Mouse (Mus musculus) induced T-regulatory cell, adult 2 months (primary cell): ENCODE measurements around the gene Nbea.

Experiments used
- DNase-seq: peaks from one replicate; pipeline ENCODE4 v3.0.0-alpha.2; 2012; ENCODE audit warnings: low read depth

Nbea gene

DNA sequence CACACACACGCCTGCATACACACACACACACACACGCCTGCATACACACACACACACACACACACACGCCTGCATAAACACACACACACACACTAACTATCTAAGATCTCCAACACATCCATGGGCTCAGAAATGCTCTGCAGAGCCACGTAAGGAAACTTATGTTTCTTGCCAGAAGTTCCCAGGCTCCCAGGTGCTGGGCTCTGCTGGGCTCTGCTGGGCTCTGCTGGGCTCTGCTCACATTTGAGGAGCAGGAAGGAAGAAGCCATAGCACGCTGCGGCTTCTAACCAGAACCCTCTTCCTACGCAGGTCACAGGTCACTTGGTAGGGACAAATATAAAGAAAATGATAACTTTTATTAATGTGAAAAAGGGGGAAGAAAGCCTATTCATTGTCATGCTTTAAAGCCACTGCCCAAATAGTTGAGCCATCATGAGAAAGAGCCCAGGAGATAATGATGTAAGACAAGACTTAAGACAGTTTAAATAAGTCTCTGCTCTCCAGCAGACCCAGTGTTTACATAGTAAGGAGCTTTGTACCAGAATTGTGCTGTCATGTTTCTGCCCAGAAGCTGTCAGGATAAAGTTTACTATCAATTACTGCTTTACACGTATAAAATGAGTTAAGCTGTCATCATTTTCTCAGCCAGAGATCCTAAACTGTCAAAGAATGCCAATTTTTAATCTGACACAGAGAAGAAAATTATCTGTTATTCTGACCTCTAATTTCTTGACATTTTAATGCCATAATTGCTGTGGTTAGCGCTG, 521.6 kb downstream of the Nbea start:
- DNase-seq, result peak; percentile 29

DNA sequence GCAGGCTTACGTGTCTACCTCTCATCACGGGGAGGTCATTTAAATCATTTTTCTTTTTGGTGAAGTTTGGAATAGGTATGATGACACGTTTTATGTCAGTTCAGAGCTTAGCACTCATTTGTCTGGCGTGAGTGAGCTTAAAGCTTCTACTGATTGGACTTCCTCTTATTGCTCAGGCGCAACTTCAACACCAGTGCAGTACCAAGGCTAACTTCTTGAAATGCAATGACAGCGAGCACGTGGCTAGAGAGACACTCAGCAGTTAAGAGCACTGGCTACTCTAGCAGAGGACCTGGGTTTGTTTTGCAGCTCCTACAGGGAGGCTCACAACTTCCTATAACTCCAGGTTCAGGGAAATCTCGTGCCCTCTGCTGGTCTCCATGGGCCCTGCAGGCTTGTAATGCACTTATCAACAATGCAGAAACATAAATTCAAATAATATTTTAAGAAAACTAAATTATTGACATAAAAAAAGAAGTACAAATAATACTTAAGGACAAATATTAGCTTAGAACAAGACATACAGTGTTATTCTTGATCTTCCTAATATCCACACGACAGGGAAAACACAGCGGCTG, 523.2 kb downstream of the Nbea start:
- DNase-seq, result peak; percentile 3

DNA sequence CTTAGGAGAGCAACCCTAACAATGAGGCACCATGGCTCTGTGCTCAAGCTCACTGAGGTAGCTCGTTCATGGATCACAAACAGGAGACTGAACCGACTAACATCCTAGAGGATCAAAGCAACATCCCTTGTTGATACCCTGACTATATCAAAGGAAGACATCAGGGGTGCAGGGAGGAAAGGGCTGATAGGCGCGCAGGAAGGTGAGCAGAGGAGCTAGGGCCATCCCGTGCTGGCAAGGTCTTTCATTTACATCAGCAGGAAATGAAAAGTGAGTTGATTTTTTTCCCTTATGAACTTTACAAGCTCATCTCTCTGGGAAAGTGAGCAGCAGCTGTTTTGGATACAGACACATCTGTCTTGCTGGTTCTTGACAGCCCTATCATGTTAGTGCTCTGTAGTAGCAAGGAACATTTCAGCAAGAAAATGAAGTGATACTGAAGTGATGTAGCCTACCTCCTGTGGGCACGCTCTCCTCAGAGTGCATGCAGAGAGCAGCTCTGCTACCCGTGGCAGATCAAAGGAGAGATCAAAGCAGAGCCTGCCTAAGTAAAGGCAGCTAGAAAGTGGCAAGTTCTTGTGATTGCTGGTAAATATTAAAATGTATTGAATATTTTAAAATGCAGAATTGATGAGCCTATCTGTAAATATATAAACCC, 523.8 kb downstream of the Nbea start:
- peak; percentile 4 for DNase-seq

DNA sequence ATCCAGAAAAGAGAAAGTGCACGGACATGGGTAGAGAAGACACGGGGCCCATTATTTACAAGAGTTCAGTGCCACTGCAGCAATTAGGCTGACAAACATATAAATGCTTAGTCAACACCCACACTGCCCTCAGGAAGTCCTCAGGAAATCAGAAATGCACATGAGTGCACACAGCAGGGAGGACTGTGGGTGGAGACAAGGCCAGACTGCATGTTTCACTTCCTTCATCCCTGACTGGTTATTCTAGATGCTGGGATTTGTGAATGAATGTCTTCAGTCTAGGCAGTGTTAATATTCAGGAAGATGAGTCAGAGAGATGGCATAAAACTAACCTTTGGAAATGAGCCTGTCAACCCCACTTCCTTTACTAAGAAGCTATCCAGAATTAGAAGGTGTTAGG, 531.2 kb downstream of the Nbea start:
- DNase-seq, result no peak

DNA sequence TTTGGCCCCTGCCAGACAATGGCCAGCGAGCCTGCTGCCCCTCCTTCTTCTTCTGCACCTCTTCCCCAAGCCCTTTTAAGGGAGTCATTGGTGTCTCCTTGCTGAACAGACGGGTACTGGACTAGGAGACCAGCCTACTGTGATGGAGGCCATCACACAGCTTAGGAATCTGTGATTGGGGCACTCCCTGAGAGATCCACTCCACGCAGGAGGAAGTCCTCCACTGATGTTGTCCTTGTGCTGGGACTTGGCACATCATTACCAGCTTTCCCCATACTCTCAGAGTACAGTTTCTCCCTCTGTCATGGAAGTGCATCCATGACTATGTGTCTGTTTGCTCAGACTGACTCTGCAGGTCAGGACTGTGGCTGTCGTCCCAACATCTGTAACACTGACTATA, 531.6 kb downstream of the Nbea start:
- DNase-seq, result no peak

DNA sequence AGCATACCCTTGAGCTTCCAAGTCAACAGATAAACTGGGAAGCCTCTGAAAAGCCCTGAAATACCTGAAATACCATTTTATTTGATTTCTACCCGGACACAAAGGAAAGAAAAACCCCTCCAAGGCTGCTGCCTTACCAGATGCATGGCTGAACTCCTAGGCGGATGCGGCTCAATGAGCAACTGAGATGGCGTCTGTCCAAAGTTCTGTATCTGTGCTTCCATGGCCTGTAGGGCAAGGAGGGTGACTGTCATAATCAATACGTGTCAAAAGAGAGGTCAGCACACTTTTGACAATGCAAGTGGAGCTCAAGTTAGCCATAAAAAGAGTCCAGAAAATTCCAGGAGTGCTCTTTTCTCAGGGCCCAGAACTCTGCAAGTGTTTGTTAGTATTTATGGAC, 534.0 kb downstream of the Nbea start:
- DNase-seq, result no peak

DNA sequence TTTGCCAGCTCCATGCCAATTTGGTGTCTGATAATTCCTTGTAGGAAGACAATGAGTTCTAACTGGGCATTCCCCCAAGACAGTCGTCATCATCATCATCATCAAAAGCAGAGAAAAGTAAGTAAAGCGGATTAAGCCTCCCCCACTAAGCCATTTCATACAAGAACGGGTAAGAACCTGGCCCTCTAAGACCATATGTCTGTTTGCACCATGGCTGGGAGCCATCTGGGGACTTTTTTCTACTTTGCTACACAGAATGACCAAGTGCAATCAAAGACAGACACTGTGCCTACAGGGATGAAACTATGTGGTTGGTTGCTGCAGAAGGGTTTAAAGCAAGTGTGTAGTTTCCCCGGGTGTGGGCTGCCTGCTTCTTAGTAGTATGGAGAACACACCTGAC, 535.2 kb downstream of the Nbea start:
- DNase-seq, result no peak

DNA sequence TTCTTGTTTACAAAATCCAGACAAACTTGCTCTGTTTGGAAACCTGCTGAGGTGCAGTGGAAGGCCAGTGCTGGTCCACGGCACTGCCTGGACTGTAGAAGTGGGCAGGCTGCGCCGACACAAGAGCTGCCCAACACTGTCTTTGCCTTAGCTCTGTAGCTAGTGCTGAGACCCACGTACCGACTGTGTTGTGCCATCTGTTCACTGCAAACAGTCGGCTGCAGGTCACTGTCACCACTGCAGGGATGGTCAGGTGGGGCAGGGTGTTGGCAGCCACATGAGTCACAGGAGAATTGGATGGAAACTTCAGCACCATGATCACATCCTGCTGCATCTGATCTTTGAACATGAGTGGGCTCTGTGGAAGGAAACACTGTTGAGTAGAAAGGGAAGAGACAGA, 536.3 kb downstream of the Nbea start:
- DNase-seq, result no peak

DNA sequence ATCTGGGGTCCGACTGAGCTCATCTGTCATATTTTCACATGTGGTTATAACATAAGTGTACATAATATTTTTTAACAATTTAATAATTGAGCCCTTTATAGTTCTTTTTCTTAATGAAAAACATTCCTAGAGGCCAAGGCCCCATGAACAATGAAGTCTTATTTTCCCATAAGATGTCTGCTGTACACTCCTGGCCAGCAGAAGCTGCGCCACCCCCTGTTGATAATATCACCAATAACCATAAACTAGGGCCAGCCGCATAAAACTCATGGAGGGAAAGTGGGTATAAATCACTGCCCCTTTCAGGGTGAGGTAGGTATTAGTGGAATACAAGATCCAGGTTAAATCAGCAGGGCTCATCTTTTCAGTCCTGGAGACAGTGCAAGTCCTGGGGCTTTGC, 537.1 kb downstream of the Nbea start:
- DNase-seq, result no peak

DNA sequence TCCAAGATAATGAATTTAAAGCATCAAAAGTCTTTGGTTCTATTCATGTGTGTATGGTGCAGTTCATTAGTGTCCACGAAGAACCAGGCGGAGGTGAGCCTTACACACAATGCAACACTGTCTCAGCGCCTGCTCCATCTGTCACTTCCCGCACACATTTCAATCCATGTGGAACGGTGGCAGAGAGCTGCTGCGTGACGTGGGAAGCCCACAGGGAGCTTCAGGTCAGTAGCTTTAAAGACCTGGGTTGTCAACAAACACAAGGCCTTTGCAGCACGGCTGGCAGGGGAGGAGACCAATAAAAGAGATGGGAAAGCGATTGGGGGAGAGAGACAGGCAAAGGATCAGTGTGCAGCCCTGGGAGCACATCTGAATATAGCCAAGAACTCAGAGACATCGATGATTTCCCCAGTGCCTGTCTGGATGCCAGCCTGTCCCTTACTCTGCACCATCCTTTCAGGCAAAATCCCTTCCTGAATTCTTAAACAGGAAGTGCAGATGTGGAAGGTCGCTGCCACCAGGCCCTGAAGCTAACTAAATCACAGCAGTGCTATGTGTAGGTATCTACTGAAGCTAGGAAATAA, 539.4 kb downstream of the Nbea start:
- DNase-seq, result no peak

DNA sequence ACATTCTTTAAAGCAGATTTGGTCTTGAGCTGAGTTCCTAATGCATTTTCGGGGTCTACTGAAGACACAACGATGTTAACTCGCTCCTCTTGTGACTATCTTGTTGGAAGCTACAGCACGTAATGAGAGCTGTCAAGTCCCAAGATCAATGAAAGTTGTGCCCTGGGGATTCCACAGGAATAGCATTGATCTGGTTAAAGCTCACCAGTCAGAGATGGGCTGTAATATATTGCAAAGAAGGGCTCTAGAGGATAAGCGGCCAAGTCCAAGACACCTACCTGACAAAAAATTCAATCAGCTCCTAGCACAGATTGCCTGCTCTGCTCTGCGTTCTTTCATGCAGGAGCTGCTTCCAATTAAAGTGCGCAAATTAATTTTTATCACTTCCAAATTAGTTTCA, 545.8 kb downstream of the Nbea start:
- no peak for DNase-seq

DNA sequence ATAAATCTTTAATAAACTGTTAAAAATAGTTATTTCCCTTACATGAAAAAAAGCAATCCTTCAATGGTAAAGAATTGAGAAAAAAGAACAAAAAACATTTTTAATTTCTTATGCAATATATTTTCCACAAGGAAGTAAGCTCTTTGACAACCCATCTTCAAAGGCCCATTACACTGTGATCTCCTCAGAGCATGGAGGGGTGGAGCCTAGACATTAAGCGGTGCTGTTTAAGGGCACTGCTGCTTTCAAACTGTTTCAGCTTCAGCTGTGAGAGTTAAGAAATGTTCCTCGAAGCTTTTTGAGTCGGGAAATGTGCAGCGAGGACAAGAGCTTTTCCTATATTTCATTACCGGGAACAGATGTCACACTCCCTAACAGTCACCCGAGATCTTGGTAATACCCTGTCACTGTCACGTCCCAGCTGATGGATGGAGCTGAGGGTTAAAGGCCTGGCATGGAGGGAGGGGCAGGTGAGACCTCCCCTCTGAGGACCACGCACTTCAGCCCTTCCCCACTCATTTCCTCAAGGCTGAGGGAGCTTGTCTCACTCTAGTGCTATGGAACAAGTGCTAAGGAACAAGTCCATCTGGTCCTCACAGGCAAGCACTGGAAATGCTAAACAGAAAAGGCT, 547.8 kb downstream of the Nbea start:
- DNase-seq, result no peak

DNA sequence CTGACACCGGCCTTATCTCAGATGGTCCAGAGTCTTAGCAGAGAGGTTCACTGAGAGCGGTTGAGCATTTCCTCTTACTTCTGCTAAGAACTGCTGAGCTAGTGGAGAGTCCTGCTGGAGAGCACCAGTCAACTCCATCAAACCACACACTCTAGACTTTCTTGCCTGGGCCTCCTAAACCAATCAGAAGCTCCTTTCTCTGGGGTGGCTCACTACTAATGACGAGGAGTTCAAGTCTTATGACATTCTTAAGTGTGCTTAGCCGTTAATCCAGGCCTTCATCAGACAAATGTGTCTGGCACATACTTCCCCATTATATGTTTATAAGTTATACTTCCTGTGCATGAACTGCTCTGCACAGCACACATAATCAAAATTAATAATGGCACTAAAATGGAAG, 556.4 kb downstream of the Nbea start:
- DNase-seq, result no peak

DNA sequence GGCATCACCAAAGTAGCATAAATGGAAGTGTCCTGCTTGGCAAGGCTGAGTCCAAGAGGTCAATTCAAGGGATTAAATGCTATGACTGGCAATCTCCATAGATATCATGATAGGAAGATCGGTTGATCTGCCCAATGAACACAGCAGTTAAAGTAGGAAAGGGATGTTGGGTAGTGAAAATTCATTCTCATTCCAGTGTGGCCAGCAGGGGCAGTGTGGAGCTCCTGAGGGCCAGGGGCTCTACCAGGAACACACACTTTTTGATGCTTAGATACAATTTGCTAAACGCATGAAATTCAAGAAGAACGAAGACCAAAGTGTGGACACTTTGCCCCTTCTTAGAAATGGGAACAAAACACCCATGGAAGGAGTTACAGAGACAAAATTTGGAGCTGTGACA, 561.5 kb downstream of the Nbea start:
- peak; percentile 6 for DNase-seq

DNA sequence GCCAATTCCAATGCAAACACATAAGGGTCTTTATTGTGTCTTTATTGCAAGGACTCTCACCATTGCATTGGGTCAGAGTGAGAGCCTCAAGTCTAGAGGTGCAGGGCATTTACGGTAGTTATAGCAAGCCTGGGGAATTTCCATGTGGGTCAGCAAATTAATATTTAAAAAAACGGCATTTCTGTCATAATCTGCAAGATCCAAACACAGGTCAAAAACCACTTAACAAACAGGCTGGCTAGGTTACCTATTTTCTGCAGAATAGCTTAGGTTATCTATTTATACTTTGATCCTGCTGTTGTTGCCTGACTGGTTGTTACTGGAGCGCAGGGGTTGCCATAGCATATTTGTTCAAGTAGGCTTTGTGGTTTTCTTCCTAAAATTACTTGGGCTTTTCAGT, 565.1 kb downstream of the Nbea start:
- no peak for DNase-seq

DNA sequence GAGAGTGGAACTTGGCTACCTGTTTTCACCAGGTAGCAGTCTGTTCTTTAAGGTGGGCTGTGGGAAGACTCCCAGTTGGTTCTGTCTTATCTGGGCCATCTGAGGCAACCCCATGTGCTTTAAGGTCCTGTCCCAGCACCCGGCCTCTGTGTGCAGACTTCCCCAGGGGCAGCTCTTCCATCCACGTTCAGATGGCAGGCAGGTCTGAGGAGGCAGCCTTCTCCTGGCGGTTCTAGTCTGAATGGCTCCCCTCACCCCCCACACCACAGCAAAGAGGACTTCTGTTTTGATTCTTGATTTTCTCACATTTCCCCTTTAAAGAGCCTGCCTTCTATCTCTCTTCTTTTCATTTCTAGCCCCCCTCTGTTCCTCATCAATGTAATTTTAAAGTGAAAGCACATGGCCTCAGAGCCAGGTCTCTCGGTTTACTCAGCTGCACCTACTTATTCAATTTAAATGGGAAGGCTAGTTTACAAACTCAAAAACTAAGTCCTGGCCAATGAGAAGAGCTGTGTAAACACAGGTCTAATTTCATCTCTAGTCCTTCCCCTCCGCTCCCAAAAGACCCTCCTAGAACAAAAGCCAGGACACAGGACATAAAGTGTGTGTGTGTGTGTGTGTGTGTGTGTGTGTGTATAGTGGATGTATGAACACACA, 570.9 kb downstream of the Nbea start:
- no peak for DNase-seq

DNA sequence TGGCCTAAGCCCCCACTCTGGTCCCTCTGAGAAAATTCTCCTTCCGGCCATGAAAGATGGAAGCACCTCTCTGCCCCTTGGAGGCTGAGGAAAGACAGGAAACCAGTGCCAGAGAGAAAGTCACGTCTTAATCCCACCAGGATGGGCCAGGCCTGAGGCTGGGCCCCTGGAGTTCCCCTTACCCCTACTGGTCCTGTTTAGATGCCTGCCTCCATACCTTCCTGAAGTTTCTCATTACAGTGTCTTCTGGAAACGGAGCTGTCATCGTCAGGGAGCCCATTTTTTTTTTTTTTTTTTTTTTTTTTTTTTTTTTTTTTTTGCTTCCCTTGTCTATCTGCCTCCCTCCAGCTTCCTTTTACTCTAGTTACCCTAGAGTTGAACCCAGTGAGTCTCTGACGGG, 571.5 kb downstream of the Nbea start:
- no peak for DNase-seq

DNA sequence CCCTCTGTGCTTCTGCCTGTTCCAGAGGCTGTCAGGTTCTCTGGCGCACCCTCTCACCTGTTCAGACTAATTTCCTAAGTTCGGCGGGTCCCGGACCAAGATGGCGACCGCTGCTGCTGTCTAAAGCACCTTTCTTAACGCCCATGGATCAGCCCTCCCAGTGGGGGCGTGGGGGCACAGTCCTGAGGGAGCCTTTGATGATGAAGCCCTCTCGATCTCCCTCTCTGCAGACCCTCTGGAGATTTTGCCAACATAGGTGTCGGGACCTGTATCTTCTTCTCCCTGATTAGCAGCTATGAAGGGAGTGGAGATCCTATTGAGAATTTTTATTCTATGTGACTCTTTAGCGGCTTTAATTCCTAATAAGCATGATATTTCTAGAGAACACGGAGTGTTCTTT, 573.3 kb downstream of the Nbea start:
- DNase-seq, result no peak

DNA sequence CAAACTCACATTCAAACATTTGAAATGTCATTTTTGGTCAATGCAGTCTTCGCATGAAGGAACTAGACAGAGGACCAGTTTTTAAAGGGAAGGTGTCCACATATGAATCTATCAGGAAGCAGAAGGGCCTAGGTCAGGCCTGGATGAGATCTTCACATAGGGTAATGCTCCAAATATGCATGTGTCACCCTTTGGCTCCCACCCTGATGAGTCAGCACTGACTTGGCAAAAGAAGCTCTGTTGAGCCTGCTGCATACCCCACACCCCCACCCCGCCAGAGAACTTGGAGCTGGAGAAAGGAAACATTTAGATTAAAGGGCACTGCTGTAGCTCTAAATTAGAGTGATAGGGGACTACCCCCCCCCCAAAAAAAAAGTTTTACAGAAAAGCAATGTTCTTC, 583.2 kb downstream of the Nbea start:
- no peak for DNase-seq

DNA sequence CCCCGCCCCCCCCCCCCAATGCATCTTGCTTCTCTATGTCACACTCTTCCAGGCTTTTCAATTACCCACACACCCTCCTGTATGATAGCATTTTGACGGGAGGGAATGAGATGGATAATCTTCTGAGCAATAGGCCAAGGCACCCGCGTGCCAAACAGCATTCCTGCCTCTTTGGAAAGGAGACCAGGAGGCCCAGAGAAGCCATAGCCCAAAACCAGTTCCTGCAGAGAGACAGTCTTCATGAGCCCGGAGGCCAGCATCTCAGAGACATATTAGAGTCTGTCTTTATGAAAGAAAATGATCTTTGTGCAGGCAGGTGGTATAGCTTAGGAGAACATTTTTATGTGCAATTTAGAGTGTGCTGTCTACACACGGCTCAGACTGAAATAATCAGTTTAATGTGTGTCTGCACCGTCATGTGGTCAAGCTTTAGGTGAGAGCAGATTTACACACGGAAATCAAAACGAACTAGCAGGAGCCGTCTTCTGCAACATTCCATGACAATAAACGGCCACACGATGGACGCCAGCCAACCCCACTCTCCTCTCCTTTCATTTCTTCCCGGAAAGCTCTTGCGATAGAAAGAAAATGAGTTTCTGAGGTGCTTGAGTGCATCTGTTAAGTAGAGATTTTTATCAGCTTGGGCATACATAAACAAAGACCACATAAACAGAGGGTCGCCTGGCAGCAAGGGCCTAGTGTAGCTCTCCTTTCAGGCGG, 584.0 kb downstream of the Nbea start:
- no peak for DNase-seq

DNA sequence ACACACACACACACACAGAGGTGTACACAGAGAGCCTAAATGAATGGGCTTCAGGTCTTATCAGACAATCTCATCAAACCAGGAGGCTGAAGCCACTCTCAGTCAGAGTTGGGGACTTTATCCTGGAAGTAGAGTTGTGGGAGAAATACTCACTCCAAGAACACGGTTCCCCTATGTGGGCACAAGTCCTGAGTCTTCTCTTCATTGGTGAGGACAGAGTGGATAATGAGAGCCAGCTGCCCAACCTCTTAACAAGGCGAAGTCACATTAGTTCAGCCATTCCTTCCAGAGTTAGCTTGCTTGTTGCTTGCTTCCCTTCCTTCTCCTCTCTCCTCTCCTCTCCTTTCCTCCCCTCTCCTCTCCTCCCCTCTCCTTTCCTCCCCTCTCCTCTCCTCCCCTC, 584.8 kb downstream of the Nbea start:
- no peak for DNase-seq

DNA sequence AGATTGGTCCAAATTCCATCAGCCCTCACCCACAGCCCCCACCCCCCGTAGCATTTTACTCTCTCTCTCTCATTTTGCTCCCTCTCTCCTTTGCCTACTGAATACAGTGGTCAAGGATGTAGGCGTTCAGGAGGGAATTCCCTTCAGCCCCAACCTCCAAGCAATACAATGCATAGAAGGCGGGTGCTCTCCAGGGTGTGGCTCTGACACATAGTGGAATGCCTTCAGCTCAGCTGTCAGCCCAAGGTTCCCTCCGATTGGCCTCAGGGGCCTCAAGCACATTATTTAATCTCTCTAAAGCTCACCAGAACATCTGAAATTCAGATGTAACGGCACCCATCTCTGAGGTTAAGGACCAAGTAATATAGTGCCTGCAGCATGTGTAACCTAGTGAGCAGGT, 590.2 kb downstream of the Nbea start:
- no peak for DNase-seq
